Mouse (Mus musculus): ENCODE results near the gene Map4k1.
A peak's percentile ranks its signal among the peaks of the same experiment; 100 is the strongest.

Map4k1 gene

DNA sequence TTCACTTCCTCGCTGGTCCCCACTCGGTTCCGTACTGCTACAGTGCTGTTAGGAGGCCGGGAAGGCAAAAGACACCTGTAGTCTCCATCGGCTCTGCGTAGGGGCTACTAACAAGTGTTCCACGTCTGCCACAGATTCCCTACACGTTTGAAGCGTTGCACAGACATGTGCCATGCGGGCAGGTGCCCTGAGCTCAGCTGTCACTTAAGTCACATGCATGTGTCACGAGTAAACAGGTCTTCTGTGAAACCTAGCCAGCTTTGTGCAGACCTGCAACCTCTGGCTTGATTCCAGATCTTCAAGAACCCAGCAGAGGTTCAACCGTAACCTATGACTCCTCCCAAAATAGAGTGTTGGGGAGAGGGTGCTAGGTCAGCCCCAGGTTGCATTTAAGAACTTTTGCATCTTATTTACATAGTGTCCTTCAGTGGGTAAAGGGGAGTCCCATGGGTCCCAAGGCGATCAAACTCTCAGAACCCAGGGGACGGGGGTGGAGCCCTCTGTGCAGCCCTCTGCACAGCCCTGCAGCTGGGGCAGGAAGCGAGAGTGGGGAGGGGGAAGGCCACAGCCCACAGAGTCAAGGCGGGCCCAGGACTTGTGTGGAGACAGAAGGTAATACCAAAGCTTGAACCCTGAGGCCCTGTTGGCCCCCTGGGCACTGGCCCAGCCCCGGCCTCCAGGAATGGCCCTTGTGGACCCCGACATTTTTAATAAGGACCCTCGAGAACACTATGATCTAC is 594 bp downstream of the Map4k1 start:
- peak; percentile 96 for DNase-seq

DNA sequence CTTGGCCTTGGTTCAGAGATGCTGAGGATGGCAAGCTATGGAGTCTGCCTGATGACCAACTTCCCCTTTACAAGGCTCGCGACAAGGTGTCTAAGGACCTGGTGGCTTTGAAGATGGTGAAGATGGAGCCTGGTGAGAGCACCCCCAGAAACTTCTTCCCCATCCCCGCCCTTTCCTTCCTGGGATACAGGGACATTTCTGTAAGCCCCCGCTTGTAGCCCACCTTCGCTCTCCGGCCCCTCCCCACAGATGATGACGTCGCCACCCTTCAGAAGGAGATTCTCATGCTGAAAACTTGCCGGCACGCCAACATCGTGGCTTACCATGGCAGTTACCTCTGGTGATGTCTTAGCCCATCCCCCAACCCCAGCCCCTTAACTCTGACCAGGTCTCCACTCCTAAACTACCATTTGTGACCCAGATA is 1.3 kb downstream of the Map4k1 start:
- DNase-seq: peak; percentile 92

DNA sequence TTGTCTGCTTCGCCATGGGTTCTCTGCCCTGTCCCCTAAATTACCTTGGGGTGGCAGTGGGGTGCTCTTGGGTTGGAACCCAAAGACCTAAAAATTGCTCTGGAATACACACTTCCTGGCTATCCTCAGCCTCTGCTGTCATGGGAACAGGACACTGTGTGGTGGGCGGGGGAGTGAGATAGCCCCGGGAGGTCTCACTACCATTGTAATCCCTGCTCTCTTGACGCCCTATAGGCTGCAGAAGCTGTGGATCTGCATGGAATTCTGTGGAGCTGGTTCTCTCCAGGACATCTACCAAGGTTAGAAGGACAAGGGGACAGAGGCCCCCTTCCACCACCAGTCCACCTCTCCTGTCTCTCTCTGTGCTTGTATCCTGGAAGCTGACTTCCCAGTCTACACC is 2.0 kb downstream of the Map4k1 start:
- DNase-seq: peak; percentile 85

DNA sequence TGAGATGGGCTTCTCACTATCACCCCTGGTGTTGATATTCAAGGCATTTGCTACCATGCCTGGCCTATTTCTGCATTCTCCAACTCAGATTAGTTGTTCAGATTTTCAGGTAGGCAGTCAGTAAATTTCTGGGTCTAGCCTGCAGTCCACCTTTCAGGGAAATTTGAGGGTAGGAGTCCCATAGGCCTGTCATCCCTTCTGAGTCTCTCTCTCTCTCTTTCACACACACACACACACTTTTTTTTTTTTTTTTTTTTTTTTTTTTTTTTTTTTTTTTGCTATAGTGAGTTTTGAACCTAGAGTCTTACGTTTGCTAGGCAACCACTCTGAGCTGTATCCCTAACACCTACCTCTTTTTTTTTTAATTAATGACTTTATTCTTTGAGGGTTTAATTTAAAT is 2.6 kb downstream of the Map4k1 start:
- DNase-seq: no peak

DNA sequence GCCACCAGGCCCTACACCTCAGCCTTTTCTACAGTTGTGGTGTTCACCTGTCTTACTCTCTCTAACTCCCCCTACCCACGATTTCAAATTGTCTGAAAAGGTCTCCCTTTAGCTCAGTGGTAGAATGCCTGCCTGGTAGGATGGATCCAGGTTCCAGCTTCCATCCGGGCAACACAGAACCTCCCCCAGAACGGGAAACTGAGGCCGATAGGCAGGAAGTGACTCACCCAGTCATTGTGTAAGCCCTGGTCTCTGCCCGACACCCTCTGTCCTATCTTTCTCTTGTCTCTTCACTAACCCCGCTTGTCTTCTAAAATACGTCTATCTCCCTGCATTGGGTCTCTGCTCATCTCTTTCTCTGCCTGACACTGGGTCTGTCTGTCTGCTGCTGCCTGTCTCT is 3.4 kb downstream of the Map4k1 start:
- peak; percentile 82 for DNase-seq

DNA sequence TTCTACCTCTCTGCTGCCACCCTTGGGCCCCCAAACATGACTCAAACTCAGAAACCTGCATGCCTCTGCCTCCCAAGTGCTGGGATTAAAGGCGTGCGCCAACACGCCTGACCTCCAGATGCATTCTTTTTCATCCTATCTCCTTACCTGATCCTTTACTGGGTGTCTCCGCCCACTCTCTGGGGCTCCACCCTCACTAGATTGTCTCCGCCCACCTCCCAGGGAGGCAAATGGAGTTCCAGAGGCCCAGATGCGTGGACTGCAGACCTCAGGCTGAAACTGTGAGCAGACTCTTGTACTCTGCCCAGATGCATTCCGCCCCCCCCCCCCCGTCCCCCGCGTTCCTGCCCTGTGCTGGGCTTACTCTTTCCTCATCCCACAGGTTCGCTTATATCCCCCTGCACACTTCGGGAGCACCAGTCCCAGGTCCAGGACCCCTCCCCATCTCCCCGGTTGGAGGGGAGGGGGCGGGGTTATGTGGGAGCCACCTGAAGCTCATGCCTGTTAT is 9.0 kb downstream of the Map4k1 start:
- DNase-seq: no peak

DNA sequence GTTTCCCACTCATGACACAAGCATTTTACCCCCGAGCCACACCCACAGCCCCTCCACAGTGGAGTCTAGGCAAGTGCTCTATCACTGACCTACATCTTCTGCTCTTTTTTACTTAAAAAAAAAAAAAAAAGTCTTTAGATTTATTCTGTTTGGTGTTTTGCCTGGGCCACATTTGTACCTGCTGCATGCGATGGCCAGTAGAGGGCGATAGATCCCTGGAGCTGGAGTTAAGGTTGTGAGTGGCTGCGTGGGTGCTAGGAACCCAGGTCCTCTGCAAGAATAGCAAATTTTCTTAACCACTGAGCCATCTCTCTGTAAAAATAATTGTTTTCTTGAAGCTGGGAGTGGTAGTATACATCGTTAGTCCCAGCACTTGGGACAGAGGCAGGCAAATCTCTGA is 9.8 kb downstream of the Map4k1 start:
- DNase-seq: no peak

DNA sequence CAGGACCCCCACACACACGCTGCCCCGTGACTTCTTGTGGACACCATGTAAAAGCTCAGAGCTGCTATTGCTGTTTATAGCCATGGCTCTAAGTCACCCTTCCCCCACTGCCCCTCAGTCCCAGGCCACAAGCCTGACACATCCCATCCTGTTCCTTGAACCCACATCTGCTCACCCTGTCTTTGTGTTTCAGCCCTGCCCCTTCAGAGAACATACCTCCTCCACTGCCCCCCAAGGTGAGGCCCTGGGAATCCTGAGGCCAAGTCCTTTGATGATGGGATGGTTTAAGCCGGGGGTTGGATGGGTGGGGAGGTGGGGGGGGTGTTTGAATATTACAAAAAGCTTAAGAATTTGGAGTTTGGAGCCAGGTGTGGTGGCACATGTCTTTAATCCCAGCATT is 11.1 kb downstream of the Map4k1 start:
- DNase-seq: no peak

DNA sequence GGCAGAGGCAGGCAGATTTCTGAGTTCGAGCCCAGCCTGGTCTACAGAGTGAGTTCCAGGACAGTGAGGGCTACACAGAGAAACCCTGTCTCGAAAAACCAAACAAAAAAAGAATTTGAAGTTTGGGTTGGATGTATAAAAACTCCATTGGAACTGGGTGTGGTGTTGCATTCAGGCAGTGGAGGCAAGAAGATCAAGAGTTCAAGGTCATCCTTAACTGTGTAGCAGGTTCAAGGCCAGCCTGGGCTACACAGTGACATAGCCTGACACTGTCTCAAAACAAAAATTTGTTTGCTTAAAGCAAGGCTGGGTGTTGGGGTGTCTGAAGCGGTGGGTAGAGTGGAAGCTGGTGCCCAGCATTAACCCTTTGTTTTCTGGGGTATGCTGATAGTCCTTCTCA is 11.6 kb downstream of the Map4k1 start:
- DNase-seq: no peak

DNA sequence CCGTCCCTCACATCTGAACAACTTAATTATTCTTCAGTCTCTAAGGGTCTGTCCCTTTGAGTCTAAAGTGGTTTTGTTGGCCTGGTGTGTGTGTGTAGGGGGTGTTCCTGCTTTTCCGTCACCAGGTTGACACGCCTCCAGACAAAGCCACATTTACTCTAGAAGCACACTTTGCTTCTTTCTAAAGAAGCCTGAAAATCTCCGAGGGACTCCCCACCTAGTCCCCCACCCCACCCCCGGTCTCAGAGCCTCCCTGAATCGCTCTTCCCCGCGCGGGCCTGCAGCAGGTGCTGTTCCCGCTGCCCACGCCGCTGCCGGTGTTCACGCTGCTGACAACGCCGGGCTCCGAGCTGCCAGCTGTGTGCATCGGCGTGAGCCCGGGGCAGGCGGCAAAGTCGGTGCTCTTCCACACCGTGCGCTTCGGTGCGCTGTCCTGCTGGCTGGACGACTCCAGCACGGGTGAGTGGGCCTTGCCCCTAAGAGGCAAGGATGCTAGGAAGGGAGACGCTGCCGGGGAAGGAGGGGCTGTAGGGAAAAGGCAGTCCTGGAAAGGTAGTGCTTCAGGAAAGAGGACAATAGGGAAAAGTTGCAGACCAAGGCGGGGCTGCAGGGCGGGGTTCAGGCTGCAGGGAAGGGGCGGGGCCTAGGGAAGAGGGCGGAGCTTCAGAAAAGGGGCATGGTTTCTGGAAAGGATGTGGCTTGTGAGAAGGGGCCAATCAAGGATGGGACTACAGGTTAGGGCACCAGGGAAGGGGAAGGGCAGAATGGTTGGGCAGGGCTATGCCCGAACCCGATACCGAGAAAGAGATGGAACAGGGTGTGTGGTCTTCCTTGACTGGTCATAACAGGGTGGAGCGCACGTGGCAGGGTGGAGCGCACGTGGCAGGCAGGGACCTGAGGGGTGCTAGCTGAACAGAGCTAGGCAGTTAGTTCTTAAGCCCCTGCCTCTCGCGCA is 19.1 kb downstream of the Map4k1 start:
- peak; percentile 95 for DNase-seq

DNA sequence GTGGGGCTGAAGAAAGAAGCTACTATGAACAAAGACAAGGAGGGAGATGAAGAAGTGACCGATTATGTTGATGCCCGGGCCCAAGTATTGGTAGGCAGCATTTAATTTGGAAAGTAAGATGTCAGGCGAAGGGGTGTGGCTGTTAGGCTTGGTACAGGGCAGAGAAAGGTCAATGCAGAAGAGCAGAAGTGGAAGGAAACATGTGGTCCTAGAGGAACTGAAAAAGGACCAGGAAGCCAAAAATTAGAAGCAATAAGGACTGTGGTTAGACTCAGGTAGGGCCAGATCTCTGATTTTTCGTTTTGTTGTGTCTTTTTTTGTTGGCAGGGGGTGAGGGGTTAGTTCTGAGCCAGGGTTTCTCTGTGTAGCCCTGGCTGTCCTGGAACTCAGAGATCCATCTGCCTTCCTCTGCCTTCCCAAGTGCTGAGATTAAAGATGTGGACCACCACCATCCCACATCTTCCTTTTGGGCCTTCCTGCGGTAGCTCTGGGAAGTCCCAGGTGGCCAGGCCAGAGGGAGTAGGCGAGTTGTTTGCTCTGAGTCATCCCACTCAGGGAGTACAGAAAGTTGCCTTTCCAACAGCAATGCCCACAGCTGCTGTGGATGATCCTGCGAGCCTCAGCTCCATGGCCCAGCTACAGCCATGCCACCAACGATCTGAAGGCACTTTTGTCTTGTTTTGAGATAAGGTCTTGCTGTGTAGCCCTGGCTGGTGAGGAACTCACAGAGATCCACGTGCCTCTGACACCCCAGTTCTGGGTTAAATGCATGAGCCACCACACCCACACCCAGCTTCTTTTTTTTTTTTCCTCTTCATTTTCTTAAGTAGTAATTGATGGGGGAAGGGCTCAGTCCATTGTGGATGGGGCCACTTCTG is 25.6 kb downstream of the Map4k1 start:
- no peak for DNase-seq

DNA sequence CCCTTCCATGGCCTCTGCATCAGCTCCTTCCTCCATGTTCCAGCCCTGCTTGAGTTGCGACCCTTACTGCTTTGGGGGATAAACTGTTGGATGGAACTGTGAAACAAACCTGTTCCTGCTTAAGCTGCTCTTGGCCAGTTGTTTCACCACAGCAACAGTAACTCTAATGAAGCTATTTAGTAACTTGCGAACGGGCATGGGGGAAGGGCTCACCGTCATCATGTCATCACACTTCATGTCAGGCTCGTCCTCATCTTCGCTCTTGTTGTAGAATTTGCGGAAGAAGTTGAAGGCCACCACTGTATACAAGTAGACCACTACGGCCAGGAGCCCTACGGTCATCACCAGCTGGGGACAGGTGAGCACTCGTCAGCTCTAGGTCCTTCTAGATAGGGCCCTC is 26.3 kb downstream of the Map4k1 start:
- DNase-seq: no peak

DNA sequence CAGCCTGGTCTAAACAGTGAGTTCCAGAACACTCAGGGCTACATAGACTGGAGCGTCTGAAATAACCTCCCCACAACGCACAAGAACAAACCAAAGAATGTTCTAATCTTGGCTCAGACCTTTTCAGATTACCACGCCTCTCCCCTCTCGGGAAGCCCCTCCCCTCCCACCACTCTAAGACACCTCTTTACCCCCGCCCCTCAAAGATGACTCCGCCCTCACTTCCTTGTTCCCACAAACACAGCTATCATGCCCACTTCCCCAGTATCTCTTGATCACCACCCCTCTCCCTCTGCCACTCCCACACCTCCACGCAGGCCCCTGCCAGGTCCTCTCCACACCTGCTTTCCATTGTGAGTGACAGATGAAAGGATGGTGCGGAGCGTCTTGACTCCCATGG is 26.9 kb downstream of the Map4k1 start:
- no peak for DNase-seq

DNA sequence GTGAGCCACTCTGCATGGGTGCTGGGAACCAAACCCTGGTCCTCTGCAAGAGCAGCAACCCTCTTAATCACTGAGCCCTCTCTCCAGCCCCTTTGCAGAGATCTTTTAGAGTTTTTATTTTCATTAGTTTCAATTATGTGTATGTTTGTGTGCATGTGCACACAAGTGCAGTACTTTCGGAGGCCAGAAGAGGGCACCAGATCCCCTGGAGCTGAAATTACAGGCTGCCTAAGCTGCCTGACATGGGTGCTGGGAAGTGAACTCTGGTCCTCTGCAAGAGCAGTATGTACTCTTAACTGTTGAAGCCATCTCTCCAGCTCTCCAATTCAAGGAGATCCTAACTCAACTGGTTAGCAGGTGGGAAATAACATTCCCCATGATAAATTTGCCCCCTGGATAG is 33.1 kb downstream of the Map4k1 start:
- DNase-seq: no peak

DNA sequence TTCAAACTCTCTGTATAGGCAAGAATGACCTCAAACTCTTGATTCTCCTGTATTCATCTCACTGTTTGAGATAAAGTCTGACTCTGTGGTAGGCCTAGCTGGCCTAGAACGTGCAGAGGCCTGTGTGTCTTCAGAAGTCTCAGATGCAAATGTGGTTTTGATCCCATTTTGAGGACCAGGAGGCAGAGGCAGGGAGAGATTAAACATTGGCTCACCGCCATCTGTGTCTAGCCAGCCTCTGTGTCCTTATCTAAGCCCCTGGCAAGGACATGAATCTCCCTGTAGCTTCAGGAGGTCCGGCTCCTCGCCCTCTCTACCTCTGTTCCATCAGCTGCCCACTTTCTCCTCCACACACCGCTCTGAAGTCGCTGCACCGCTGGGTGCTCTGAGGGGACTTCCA is 34.6 kb downstream of the Map4k1 start:
- DNase-seq: no peak

DNA sequence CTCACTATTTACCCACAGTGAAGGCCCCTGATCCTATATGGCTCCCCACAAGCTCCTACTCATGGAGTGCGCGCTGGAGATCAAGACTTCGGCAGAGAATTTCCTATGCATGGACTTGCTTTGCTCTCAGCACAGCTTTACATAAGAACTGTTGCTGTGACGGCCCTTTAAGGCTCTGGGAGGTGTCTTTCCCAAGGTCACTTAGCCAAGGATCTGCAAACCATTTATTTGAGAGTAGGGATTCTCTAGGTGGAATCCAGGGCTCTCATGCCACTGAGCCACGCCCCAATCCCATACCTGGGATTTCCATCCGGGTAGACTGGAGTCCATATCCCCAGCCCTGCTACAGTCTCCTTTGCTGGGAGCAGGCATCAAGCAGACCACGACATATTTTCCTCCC is 35.4 kb downstream of the Map4k1 start:
- no peak for DNase-seq

DNA sequence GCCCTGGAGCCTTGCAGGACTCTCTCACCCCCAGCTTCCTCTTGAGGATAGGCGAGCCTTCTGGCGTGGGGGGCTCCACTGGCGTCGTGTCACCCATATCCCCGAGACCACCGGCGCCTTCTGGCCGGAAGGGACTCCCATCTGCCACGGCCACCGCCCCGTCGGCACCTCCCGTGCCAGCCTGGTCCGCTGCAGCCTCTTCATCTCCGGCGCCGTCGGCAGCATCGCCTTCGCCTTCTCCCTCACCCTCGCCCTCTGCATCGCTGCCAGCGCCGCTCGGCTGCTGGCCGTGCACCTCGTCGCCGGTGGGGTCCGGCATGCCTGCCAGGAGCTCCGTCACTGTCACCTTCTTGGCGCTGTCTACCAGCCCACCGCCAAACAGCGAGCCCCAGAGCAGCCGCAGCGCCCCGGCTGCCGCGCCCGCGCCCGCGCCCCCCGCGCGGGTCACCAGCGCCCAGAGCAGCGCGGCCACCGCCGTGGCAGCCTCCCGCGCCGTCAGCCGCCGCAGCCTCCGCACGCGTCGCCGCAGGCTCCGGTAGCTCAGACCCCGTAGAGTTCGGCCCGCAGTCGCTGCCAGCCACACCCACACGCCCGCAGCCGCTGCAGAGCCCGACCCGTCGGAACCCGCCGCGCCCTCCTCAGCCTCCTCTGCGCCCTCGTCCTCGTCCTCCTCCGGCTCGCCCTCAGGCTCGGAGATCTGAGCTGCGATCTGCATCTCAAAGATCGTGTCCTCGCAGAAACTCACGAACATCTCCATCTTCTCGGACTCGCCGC is 37.8 kb downstream of the Map4k1 start:
- DNase-seq: no peak

DNA sequence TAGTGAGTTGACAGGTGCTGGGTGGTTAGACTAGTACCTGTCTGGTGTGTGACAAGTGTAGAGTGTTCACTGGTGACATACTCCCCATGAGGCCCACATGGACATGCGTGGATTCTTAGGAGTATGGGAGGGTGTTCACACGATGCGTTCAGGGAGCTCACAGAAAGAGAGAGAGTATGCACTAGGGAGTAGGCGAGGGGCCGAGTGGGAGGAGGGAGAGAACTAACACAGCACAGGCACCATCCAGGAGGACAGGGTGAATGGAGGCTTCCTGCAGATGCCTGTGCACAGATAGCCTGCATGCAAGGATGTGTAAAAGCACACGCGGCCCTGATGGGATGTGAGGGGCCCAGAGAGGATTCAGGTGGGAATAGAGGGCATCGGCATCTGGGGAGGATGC is 40.6 kb downstream of the Map4k1 start:
- DNase-seq: no peak

DNA sequence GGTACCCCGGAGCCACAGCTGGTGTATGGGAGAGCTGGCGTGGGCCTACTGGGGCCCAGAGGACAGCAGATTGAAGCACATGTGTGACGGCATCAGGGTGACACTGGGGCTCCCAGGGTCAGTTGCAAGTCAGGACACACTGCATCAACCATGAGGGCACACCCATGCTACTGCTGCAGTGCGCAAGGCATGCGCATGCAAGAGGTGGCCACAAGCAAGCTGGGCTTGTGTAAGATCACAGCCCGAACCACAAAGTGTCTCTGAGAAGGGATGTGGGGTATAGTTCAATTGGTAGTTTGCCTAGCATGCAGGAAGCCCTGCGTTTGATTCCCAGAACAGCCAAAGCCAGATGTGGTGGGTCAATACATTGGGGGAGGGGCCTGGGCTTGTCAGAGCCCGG is 41.7 kb downstream of the Map4k1 start:
- no peak for DNase-seq

DNA sequence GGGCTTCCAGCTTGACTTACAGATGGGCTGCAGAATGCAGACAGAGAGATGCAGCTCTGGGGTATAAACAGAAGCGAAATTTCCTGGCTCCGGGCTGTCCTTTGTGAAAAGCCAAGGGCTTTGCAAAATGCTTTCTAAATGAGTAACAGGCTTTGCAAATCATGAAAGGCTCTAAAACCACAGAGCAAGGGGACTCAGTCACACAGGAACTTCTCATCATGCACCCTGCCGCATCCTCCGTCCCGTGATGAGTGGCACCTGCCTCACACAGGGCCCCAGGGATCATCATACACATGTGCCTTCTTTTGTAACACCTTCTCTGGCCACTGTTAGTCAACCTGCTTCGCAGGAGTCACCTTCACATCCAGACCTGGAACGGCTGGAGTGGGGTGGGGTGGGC is 43.7 kb downstream of the Map4k1 start:
- DNase-seq: no peak

DNA sequence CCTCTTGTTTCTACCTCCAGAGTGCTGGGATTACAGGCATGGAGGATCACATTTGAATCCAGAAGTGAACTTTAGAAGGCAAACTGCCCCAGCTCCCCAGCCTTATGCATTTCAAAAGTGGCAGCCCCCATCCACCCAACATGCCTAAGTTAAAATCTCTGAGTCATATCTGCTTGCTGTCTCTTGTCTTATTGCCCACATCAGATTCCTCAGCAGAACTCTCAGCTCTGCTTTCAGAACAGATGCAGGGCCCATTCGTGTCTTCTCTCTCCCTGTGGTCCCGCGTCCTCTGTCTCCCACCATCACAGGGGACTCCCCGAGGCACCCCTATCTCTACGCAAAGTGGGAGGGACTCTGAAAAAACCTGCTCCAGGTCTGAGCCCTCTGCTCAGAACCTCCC is 44.3 kb downstream of the Map4k1 start:
- DNase-seq: no peak

DNA sequence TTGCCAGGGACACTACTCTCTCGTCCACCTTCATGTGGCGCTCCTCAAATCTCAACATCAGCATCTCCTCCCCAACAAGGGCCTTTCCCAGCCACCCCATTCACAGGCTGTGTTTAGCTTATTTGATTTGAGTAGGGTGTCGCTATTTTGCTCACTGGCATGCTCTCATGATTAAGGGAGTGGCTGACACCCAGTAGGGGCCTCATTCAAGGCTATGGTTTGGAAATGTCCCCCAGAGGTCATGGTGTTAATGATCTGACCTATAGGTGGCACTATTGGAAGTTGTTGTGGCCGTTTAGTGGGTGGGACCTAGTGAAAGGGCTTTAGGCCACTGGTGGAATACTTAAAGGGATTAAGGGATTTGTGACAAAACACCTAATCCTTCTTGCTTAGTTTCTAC is 45.0 kb downstream of the Map4k1 start:
- DNase-seq: no peak

All from heart, adult 11 months (tissue).